In genomic region chr11:114649510-114649909, GRCm38 (mm10) we compare ENCODE assay signal across 20 mouse cellular contexts. TPM values are rescaled to one million over a fixed set of nuclear protein-coding genes. Genes with fewer than 3 reads are reported as not detected.
DNase-seq lines count a peak whose midpoint lies in the region; ATAC-seq and TF ChIP-seq lines count a peak whose summit lies in the region.
"Had no signal": no experiment of that assay in that cellular context is flagged by ENCODE, and none has a peak within 500 bp of the region (broad histone marks: within the 10 kb centered on the region; RNA-seq: fewer than 3 reads in every experiment).

No protein-coding gene starts in this region.

- no peak for TF ChIP-seq POLR2A in heart, adult 2 months (IDR thresholded peaks at IDR 0.05; ENCODE audit: insufficient read depth, low read depth, low read length)
- TF ChIP-seq POLR2A in CH12.LX (IDR thresholded peaks at IDR 0.05; ENCODE audit: low read depth, low read length) = no peak
- no peak for TF ChIP-seq POLR2A in brain, embryonic 14.5 days (IDR thresholded peaks at IDR 0.05; ENCODE audit: borderline replicate concordance, extremely low read depth, insufficient read depth, insufficient read length, poor library complexity, severe bottlenecking)

- in situ Hi-C loops in CH12.LX (cut with MboI; ENCODE audit: low pct_ligation_motif_present, low pct_unique_long_range_greater_than_20kb, low sequenced_read_pairs) = loop anchor here (25.0 kb wide), 2 partner anchors 137 to 787 kb away; no protein-coding TSS in a partner anchor

- no peaks in the 10 kb centered on the region for H3K9me3 ChIP-seq in heart, embryonic 11.5 days (replicated peaks; ENCODE audit: control insufficient read depth, low read length)
- H3K9me3 ChIP-seq in liver, embryonic 14.5 days (ENCODE audit: control insufficient read depth, low read length) = no peaks in the 10 kb centered on the region
- peaks cover 6% of the 10 kb centered on the region for H3K9me3 ChIP-seq in liver, embryonic 12.5 days (replicated peaks)
- peaks cover 23% of the 10 kb centered on the region for H3K9me3 ChIP-seq in CH12.LX (replicated peaks; ENCODE audit: low read length)
- no peaks in the 10 kb centered on the region for H3K9me3 ChIP-seq in embryonic facial prominence, embryonic 10.5 days
- H3K9me3 ChIP-seq: embryonic facial prominence, embryonic 15.5 days; heart, embryonic 10.5 days had no signal

- H3K27me3 ChIP-seq in heart, adult 2 months (ENCODE audit: control insufficient read depth, insufficient read depth, low read length) = no peaks in the 10 kb centered on the region
- H3K27me3 ChIP-seq in heart, embryonic 11.5 days (ENCODE audit: control insufficient read depth, insufficient read depth, low read length) = peaks cover 8% of the 10 kb centered on the region; the same call in 1 of the 2 replicates
- no peaks in the 10 kb centered on the region; the same call in 1 of the 2 replicates for H3K27me3 ChIP-seq in liver, embryonic 14.5 days (ENCODE audit: control insufficient read depth, insufficient read depth, low read length)
- peaks cover 21% of the 10 kb centered on the region; the same call in 1 of the 2 replicates for H3K27me3 ChIP-seq in liver, embryonic 12.5 days (replicated peaks)
- peaks cover 37% of the 10 kb centered on the region for H3K27me3 ChIP-seq in CH12.LX (replicated peaks)
- H3K27me3 ChIP-seq in embryonic facial prominence, embryonic 10.5 days (replicated peaks; ENCODE audit: low read depth, poor library complexity, severe bottlenecking) = 0 out of 2 replicates have a peak, but pooled peaks cover 8% of the 10 kb centered on the region
- H3K27me3 ChIP-seq: embryonic facial prominence, embryonic 15.5 days had no signal

- no peak overlapping the region for H3K4me3 ChIP-seq in heart, adult 2 months
- no peak overlapping the region for H3K4me3 ChIP-seq in heart, embryonic 11.5 days (ENCODE audit: low read depth, low read length)
- no peak overlapping the region for H3K4me3 ChIP-seq in liver, embryonic 14.5 days (ENCODE audit: insufficient read depth in 1 of 2, low read depth in 2 of 2, low read length in 2 of 2)
- H3K4me3 ChIP-seq in liver, embryonic 12.5 days = no peak overlapping the region
- H3K4me3 ChIP-seq in CH12.LX (replicated peaks in 1 of 3; ENCODE audit: low read depth in 2 of 3, low read length in 2 of 3, poor library complexity in 1 of 3) = no peak overlapping the region
- H3K4me3 ChIP-seq in embryonic facial prominence, embryonic 10.5 days = no peak overlapping the region
- H3K4me3 ChIP-seq: embryonic facial prominence, embryonic 15.5 days; heart, embryonic 10.5 days; limb, embryonic 12.5 days; liver, embryonic 13.5 days; midbrain, embryonic 12.5 days had no signal

- dilution Hi-C loops in CH12.LX (cut with MboI; ENCODE audit: extremely low pct_ligation_motif_present, extremely low pct_unique_long_range_greater_than_20kb, low sequenced_read_pairs) = no loop called here

- no peak overlapping the region for H3K4me2 ChIP-seq in heart, embryonic 11.5 days
- no peak overlapping the region for H3K4me2 ChIP-seq in liver, embryonic 14.5 days (ENCODE audit: low read depth)
- H3K4me2 ChIP-seq in liver, embryonic 12.5 days = no peak overlapping the region
- no peak overlapping the region for H3K4me2 ChIP-seq in CH12.LX (ENCODE audit: insufficient read depth, low read depth, poor library complexity, severe bottlenecking)
- H3K4me2 ChIP-seq: embryonic facial prominence, embryonic 15.5 days; limb, embryonic 12.5 days; liver, embryonic 13.5 days; midbrain, embryonic 12.5 days had no signal

- ATAC-seq in heart, embryonic 11.5 days (replicated peaks; ENCODE audit: insufficient number of reproducible peaks, low FRiP score, low TSS enrichment) = no peak
- ATAC-seq in liver, embryonic 14.5 days (ENCODE audit: insufficient read depth) = no peak
- no peak for ATAC-seq in liver, embryonic 12.5 days
- ATAC-seq: forebrain, postnatal 0 days; hindbrain, embryonic 16.5 days had no signal

- H3K27ac ChIP-seq in heart, adult 2 months = no peak overlapping the region
- no peak overlapping the region for H3K27ac ChIP-seq in heart, embryonic 11.5 days (ENCODE audit: low read depth, low read length)
- H3K27ac ChIP-seq in liver, embryonic 14.5 days = no peak overlapping the region
- no peak overlapping the region for H3K27ac ChIP-seq in liver, embryonic 12.5 days
- H3K27ac ChIP-seq in CH12.LX (ENCODE audit: insufficient read depth, low read depth) = no peak overlapping the region
- no peak overlapping the region for H3K27ac ChIP-seq in embryonic facial prominence, embryonic 10.5 days (replicated peaks)
- H3K27ac ChIP-seq: embryonic facial prominence, embryonic 15.5 days; heart, embryonic 10.5 days; limb, embryonic 12.5 days; liver, embryonic 13.5 days; midbrain, embryonic 12.5 days had no signal

- intact Hi-C loops in heart, adult 2 months (cut with DNase I) = no loop called here

- no peaks in the 10 kb centered on the region for H3K36me3 ChIP-seq in heart, adult 2 months (ENCODE audit: control insufficient read depth, insufficient read depth, low read length)
- no peaks in the 10 kb centered on the region for H3K36me3 ChIP-seq in heart, embryonic 11.5 days (ENCODE audit: control insufficient read depth, insufficient read depth, low read length)
- H3K36me3 ChIP-seq in liver, embryonic 14.5 days (replicated peaks; ENCODE audit: control insufficient read depth, insufficient read depth, low read depth) = no peaks in the 10 kb centered on the region
- H3K36me3 ChIP-seq in liver, embryonic 12.5 days = no peaks in the 10 kb centered on the region
- no peaks in the 10 kb centered on the region for H3K36me3 ChIP-seq in CH12.LX (replicated peaks in 1 of 2; ENCODE audit: control insufficient read depth in 1 of 2, insufficient read depth in 1 of 2, low read length in 1 of 2)
- no peaks in the 10 kb centered on the region for H3K36me3 ChIP-seq in embryonic facial prominence, embryonic 10.5 days (replicated peaks)
- H3K36me3 ChIP-seq: embryonic facial prominence, embryonic 15.5 days; G1E; heart, embryonic 10.5 days; limb, embryonic 12.5 days; liver, embryonic 13.5 days; midbrain, embryonic 12.5 days had no signal

- no peak overlapping the region for H3K9ac ChIP-seq in heart, adult 2 months (ENCODE audit: low read depth, low read length)
- no peak overlapping the region for H3K9ac ChIP-seq in heart, embryonic 11.5 days (ENCODE audit: low read depth, low read length)
- no peak overlapping the region for H3K9ac ChIP-seq in liver, embryonic 14.5 days (replicated peaks)
- no peak overlapping the region for H3K9ac ChIP-seq in liver, embryonic 12.5 days
- no peak overlapping the region for H3K9ac ChIP-seq in CH12.LX (ENCODE audit: insufficient read depth, low read depth)
- H3K9ac ChIP-seq: embryonic facial prominence, embryonic 15.5 days; forebrain, postnatal 0 days; limb, embryonic 12.5 days; liver, embryonic 13.5 days; midbrain, embryonic 12.5 days had no signal

- TF ChIP-seq RAD21 in CH12.LX (IDR thresholded peaks at IDR 0.05; ENCODE audit: low read depth, low read length) = no peak

- no peaks in the 10 kb centered on the region for H3K79me2 ChIP-seq in heart, adult 2 months (replicated peaks; ENCODE audit: control insufficient read depth, insufficient read depth, low read length)
- no peaks in the 10 kb centered on the region for H3K79me2 ChIP-seq in CH12.LX (replicated peaks; ENCODE audit: control insufficient read depth, extremely low read depth, insufficient read depth, poor library complexity, severe bottlenecking)

- DNase-seq in heart, adult 2 months = no peak
- DNase-seq in liver, embryonic 14.5 days (ENCODE audit: low read depth in 3 of 3, low spot score in 3 of 3) = no peak
- DNase-seq in CH12.LX (ENCODE audit: extremely low read depth) = no peak
- no peak for DNase-seq in brain, embryonic 14.5 days (ENCODE audit: low read depth)
- no peak for DNase-seq in cerebellum, adult 11 months
- DNase-seq in embryonic facial prominence, embryonic 10.5 days (ENCODE audit: low spot score) = no peak
- DNase-seq: adrenal gland, adult 2 months; cerebellum, adult 9-10 months; forebrain, postnatal 0 days; kidney, adult 18-20 months; liver, embryonic 13.5 days; thymus, postnatal 25 days had no signal

- peak; percentile 10; the same call in 1 of the 2 replicates for TF ChIP-seq CTCF in heart, adult 2 months (IDR thresholded peaks at IDR 0.05)
- TF ChIP-seq CTCF in liver, embryonic 14.5 days (IDR thresholded peaks at IDR 0.05; ENCODE audit: low read depth) = peak; percentile 56
- TF ChIP-seq CTCF in CH12.LX (conservative IDR thresholded peaks at IDR 0.05 in 1 of 2, IDR thresholded peaks at IDR 0.05 in 1 of 2; ENCODE audit: low read depth in 2 of 2, low read length in 2 of 2) = peak; percentile 37 to 43
- TF ChIP-seq CTCF in brain, embryonic 14.5 days (IDR thresholded peaks at IDR 0.05; ENCODE audit: borderline replicate concordance, extremely low read depth, insufficient read depth, insufficient read length) = 0 out of 2 replicates have a peak, but pooled peaks have one; percentile 4

- no peak for TF ChIP-seq EP300 in heart, adult 2 months (IDR thresholded peaks at IDR 0.05; ENCODE audit: insufficient read depth, low read depth, low read length)
- TF ChIP-seq EP300 in liver, embryonic 14.5 days (IDR thresholded peaks at IDR 0.05; ENCODE audit: low read depth) = no peak
- no peak for TF ChIP-seq EP300 in CH12.LX (IDR thresholded peaks at IDR 0.05; ENCODE audit: low read length)

- WGBS in heart, adult 2 months = 65% methylated on average over 4 of the region's 4 CpGs
- WGBS in heart, embryonic 11.5 days (ENCODE audit: insufficient replicate concordance) = 66% methylated on average over 4 of the region's 4 CpGs
- 35% methylated on average over 4 of the region's 4 CpGs for WGBS in liver, embryonic 14.5 days (ENCODE audit: insufficient replicate concordance)
- 53% methylated on average over 4 of the region's 4 CpGs for WGBS in liver, embryonic 12.5 days (ENCODE audit: insufficient replicate concordance)
- WGBS in embryonic facial prominence, embryonic 10.5 days = 70% methylated on average over 4 of the region's 4 CpGs

- no peaks in the 10 kb centered on the region for H3K4me1 ChIP-seq in heart, adult 2 months (ENCODE audit: control insufficient read depth, insufficient read depth, low read length)
- H3K4me1 ChIP-seq in heart, embryonic 11.5 days (ENCODE audit: control insufficient read depth, insufficient read depth, low read length) = no peaks in the 10 kb centered on the region
- no peaks in the 10 kb centered on the region for H3K4me1 ChIP-seq in liver, embryonic 14.5 days (replicated peaks; ENCODE audit: control insufficient read depth in 2 of 2, insufficient read depth in 2 of 2, low read length in 1 of 2)
- H3K4me1 ChIP-seq in liver, embryonic 12.5 days = no peaks in the 10 kb centered on the region
- H3K4me1 ChIP-seq in CH12.LX (ENCODE audit: control insufficient read depth in 1 of 2, insufficient read depth in 2 of 2) = peaks cover 2 to 10% of the 10 kb centered on the region in 2 experiments; a peak in 3 of 4 replicates
- peaks cover 4% of the 10 kb centered on the region; the same call in 1 of the 2 replicates for H3K4me1 ChIP-seq in embryonic facial prominence, embryonic 10.5 days
- H3K4me1 ChIP-seq: embryonic facial prominence, embryonic 15.5 days; limb, embryonic 12.5 days; liver, embryonic 13.5 days had no signal

RNA-seq across cellular contexts. Expression of gene Rpl38, which starts 18.8 kb away (rescaled TPM):
- 100 to 1,000 TPM; 587 to 660 TPM for total RNA-seq in heart, adult 2 months (2021)
- polyA plus RNA-seq in heart, adult 2 months (2012; rRNA removed) = 335 and 344 TPM in 2 replicates
- polyA plus RNA-seq in heart, embryonic 11.5 days (2014; fragmentation: Nextera tagmentation; extraction: Ambion mirVana) = 781 and 853 TPM in 2 replicates
- 758 and 1,654 TPM in 2 replicates for polyA plus RNA-seq in liver, embryonic 14.5 days (2012; rRNA removed)
- 899 and 926 TPM in 2 replicates for polyA plus RNA-seq in liver, embryonic 14.5 days (2014; fragmentation: Nextera tagmentation; extraction: Ambion mirVana)
- polyA plus RNA-seq in liver, embryonic 12.5 days (2016; fragmentation: Nextera tagmentation; extraction: Ambion mirVana) = 1,173 and 1,181 TPM in 2 replicates
- total RNA-seq in CH12.LX (2012; rRNA removed) (5,484 and 5,556 TPM in 2 replicates), CH12.LX (2014; rRNA removed) (3,381 and 4,204 TPM in 2 replicates)
- 1,021 and 1,435 TPM in 2 replicates for polyA plus RNA-seq in CH12.LX (2012; ENCODE audit: insufficient read length, low read depth)
- 1,736 and 1,742 TPM in 2 replicates for polyA plus RNA-seq in brain, embryonic 14.5 days (2012; rRNA removed)
- 1,047 and 1,098 TPM in 2 replicates for polyA plus RNA-seq in embryonic facial prominence, embryonic 10.5 days (2016; fragmentation: Nextera tagmentation; extraction: Ambion mirVana)

RNA-seq across cellular contexts. Expression of gene Ttyh2, which starts 25.7 kb away (rescaled TPM):
- 1 to 10 TPM; 4.3 to 4.9 TPM for total RNA-seq in heart, adult 2 months (2021)
- polyA plus RNA-seq in heart, adult 2 months (2012; rRNA removed) = 6.3 and 7.5 TPM in 2 replicates
- polyA plus RNA-seq in heart, embryonic 11.5 days (2014; fragmentation: Nextera tagmentation; extraction: Ambion mirVana) = 5.0 and 5.1 TPM in 2 replicates
- 2.7 and 2.9 TPM in 2 replicates for polyA plus RNA-seq in liver, embryonic 14.5 days (2012; rRNA removed)
- polyA plus RNA-seq in liver, embryonic 14.5 days (2014; fragmentation: Nextera tagmentation; extraction: Ambion mirVana) = 6.4 and 6.5 TPM in 2 replicates
- polyA plus RNA-seq in liver, embryonic 12.5 days (2016; fragmentation: Nextera tagmentation; extraction: Ambion mirVana) = 5.6 and 6.1 TPM in 2 replicates
- total RNA-seq in CH12.LX (2012; rRNA removed) = 1.4 TPM in 2 replicates
- 0.82 and 1.2 TPM in 2 replicates for total RNA-seq in CH12.LX (2014; rRNA removed)
- 2.4 TPM in 2 replicates for polyA plus RNA-seq in CH12.LX (2012; ENCODE audit: insufficient read length, low read depth)
- polyA plus RNA-seq in brain, embryonic 14.5 days (2012; rRNA removed) = 17.8 and 25.4 TPM in 2 replicates
- 14.9 and 16.1 TPM in 2 replicates for polyA plus RNA-seq in embryonic facial prominence, embryonic 10.5 days (2016; fragmentation: Nextera tagmentation; extraction: Ambion mirVana)

Comparison
In these comparisons a context has a peak if more than half of its experiments do, and no peak if none do; other contexts are left out.
1. CTCF ChIP-seq: peak in every context shown above with its lines; median percentile 56 in liver, embryonic 14.5 days; 40 in CH12.LX; 10 in heart, adult 2 months; 4 in brain, embryonic 14.5 days.